Mouse (Mus musculus) thymus, adult 2 months (tissue): ENCODE measurements around the gene Podnl1.

Experiments
- CTCF ChIP-seq: fragments of 200-500 bp; IDR thresholded peaks from 2 replicates; pipeline ENCODE4 v1.5.1; 2012; ENCODE audit warnings: mild to moderate bottlenecking, control low read depth, low read length, moderate library complexity, borderline replicate concordance; ENCODE audit not compliant: control insufficient read depth, poor library complexity, insufficient read depth; ENCODE audit errors: extremely low read depth
- POLR2A ChIP-seq: fragments of 200-500 bp; IDR thresholded peaks from 2 replicates; pipeline ENCODE4 v1.6.1; 2012; ENCODE audit warnings: mild to moderate bottlenecking, low read length, control low read depth, moderate library complexity; ENCODE audit not compliant: control insufficient read depth, poor library complexity, insufficient read depth; ENCODE audit errors: extremely low read depth

DNA sequence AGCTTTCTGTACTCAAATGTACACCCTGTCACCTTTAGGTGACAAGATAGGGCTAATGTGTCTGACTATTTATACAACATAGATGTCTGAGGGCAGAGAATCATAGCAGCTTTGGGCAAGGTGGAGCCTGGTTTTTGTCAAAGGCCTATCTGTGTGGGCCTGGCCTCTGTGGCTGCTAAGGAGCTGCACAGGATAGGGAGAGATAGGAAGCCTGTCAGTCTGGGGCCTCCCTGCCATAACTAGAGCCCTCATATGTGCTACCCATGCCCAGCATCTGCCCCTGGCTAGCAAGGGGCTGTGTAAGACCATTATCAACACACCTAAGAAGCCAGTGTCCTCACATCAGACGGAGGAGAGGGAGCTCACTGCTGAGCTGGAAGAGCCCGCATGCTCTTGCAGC, 41.9 kb downstream of the Podnl1 start:
- TF ChIP-seq POLR2A (no peak), CTCF (no peak)
